Mouse (Mus musculus): Measurements from ENCODE around the gene Eif6. TPM values are rescaled to one million over a fixed set of nuclear protein-coding genes. Genes with fewer than 3 reads are reported as not detected.

Gene Eif6
- total RNA-seq, 1 experiment from 2014 or later = 38.9 TPM

DNA sequence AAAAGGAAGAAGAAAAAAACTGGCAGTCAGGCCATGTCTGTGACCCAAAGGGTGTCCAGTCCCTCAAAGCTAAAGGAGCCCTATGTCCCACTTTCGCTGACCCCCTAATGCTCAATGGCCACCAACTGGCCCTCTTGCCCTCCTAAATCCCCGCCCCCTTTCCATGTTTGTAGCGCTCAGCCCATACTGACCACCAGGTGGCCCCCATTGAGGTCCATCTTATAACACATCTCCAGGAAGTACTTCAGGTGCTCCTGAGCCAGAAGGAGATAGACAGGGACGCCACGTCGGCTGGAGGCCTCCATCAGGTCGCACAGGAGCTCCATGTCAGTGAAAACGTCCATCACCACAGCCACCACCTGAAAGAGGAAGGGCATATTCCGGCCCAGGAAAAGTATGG is 4.6 kb upstream of the Eif6 start:
- no peak for ATAC-seq (replicated peaks; ENCODE audit: insufficient number of reproducible peaks, low FRiP score, low TSS enrichment, poor library complexity, severe bottlenecking)

DNA sequence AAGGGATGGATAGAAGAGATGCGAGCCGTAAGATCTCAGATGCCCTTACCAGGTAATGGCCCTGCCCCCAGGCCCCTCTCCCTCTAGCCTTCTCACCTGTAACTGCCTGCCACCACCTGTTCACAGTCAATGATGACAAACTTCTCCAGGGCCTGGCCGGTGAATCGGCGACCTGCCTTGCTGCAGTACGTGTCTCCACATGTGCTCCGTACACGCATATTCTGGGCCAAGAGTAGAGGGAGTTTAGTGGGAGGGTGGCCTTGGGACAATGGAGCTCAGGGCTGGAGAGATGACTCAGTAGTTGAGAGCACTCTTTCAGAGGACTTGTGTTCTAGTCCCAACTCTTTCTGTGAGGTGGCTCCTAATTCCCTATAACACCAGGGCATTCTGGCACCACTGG is 4.1 kb upstream of the Eif6 start:
- no peak for ATAC-seq (replicated peaks; ENCODE audit: insufficient number of reproducible peaks, low FRiP score, low TSS enrichment, poor library complexity, severe bottlenecking)

DNA sequence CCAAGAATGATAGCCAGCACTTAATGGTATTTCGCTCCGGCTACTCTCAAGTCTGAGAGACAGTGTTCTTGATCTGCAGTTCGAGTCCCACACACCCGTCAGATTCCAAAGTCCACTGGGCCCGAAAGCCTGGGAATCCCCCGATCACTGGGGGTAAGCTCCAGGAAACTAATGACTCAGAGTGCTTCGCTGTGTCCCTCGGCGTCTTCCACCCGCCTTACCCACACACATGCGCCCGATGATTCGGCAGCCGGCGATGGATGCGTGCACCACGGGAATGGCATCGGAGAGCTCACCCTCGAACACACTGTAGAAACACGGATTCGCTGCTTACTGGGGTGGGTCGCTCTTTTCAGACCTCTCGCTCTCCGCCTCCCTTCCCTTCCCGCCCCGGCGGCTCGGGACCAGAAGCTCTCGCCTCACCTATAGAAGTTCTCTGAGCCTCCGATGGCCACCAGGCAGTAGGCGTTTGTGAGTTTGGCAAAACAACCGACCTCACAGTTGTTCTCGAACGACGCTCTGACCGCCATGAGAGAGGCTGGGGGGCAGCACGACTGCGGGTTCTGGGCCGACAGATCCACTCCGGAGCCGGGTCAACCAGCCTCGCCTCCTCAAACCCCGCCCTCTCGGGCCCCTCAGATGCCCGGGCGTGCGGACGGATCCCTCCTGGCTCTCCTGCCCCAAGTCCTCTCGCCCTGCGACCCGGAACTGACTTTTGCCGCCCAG is 658 bp downstream of the Eif6 start:
- no peak; the same call in 1 of the 2 replicates for ATAC-seq (replicated peaks; ENCODE audit: insufficient number of reproducible peaks, low FRiP score, low TSS enrichment, poor library complexity, severe bottlenecking)

DNA sequence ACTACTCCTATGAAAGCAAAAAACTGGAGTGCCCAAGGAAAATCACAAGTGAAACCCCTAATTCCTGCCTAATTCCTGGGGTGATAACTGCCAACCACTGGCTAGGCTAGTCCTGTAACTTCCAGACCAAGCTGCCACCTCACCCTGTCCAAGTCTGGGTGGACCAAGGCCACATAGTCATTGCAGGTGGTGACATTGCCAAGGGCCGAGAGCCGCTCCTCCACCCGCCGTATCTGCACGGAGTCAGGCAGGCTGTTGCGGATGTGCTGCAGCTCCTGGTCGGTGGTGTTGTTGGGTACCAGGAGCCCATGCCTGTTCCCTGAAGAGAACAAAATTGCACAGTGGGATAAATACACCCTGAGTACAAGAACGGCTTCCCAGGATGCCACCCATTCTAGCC is 3.0 kb downstream of the Eif6 start:
- no peak for ATAC-seq (replicated peaks; ENCODE audit: insufficient number of reproducible peaks, low FRiP score, low TSS enrichment, poor library complexity, severe bottlenecking)

GRCm38 (mm10) chr2:155820779-155821178 is 5.9 kb downstream of the Eif6 start:
- ATAC-seq (replicated peaks; ENCODE audit: insufficient number of reproducible peaks, low FRiP score, low TSS enrichment, poor library complexity, severe bottlenecking) = no peak

- ATAC-seq (replicated peaks; ENCODE audit: insufficient number of reproducible peaks, low FRiP score, low TSS enrichment, poor library complexity, severe bottlenecking) = peak; percentile 18; the same call in 1 of the 2 replicates
Observed at GRCm38 (mm10) chr2:155819449-155820251, 7.1 kb downstream of the Eif6 start.

DNA sequence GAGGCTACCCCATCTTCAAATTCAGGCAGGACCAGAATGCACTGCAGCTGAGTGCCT is 7.5 kb downstream of the Eif6 start, which contains the start of gene BC029722:
TSS of gene BC029722 (minus strand) at position 35 of the 57 bp plus-strand sequence.
- ATAC-seq (replicated peaks; ENCODE audit: insufficient number of reproducible peaks, low FRiP score, low TSS enrichment, poor library complexity, severe bottlenecking) = no peak

DNA sequence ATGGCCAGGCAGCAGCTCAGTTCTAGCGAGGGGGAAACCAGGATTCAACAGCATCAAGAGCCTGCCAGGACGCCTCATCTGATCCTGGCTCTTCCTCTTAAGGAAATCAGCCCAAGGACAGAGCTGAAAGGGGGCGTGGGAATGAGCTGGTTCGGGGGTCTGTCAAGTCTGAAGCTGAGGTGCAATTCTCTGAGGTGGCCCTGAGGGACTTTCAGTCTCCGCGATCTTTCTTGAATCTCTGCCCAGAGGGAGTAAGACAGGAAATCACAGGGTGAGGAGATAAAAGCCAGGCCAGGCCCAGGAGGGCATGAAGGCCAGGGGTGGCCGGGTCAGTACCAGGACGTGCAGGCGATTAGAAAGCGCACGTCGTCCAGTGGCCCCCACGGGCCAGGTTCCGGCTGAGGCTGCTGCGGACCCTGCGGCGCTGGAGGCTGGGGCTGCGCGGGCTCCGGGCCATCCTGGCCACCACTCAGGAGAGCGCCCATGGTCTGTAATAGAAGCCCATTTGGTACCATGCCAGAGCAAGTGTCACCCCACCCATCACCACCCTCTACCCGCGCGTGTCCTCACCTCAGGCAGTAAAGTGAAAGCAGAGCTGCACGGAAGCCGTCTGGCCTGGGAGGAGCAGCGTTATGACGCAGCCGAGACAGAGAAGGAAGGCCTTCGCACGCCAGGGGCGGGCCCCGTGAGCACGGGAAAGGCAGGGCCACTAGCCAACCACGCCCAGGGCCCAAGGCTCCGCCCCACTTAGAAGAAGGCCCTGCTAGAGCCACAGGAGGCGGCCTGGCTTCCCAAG is 7.9 kb downstream of the Eif6 start:
- peak; percentile 95 for ATAC-seq (replicated peaks; ENCODE audit: insufficient number of reproducible peaks, low FRiP score, low TSS enrichment, poor library complexity, severe bottlenecking)

- ATAC-seq (replicated peaks; ENCODE audit: insufficient number of reproducible peaks, low FRiP score, low TSS enrichment, poor library complexity, severe bottlenecking) = no peak
Observed at GRCm38 (mm10) chr2:155817301-155818245, 9.2 kb downstream of the Eif6 start.

DNA sequence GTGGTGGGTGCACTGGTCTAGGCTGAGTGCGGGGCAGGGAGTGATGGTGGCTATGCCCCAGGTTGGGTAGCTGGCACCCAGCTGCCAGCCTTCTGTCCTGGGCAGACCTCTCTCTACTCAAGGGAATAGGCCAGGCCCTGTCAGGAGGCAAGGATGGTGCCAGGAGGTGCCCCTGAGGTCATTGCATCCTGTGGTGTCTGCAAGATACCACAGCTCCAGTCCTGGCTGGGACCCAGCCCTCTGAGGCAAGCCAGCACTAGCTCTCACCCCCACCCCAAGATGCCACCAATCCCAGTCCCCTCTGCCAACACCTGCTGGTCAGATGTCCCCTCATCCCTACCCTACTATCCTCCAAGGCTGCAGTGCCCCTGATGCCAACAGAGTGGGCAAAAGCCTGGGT is 10.5 kb downstream of the Eif6 start:
- ATAC-seq (replicated peaks; ENCODE audit: insufficient number of reproducible peaks, low FRiP score, low TSS enrichment, poor library complexity, severe bottlenecking) = no peak

- no peak for ATAC-seq (replicated peaks; ENCODE audit: insufficient number of reproducible peaks, low FRiP score, low TSS enrichment, poor library complexity, severe bottlenecking)
Observed at GRCm38 (mm10) chr2:155814829-155815228, 11.9 kb downstream of the Eif6 start.

GRCm38 (mm10) chr2:155812637-155813036 is 14.1 kb downstream of the Eif6 start:
- no peak for ATAC-seq (replicated peaks; ENCODE audit: insufficient number of reproducible peaks, low FRiP score, low TSS enrichment, poor library complexity, severe bottlenecking)

DNA sequence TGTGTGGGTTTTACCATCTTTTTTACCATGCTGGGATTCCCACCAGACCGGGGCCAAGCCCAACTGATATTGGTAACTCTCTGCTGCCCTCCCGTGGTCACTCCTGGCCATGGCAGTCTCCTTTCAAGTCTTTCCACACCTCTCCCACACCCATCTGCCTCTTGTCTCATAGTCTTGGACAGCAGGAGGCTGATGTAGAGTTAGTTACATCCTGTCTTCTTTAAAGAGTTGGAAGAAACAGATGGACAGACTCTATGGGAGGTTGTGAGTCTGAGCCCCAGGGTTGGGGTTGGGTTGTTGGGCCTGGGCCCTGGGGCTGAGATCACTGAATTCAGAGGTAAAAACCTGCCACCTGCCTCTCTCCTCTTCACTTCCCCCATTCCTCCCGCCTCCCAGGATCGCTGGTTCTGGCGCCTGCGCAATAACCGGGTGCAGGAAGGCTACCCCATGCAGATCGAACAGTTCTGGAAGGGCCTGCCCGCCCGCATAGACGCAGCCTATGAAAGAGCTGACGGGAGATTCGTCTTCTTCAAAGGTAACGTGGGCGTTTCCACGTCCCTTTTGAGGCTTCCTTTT is 14.8 kb downstream of the Eif6 start:
- peak; percentile 62; the same call in 1 of the 2 replicates for ATAC-seq (replicated peaks; ENCODE audit: insufficient number of reproducible peaks, low FRiP score, low TSS enrichment, poor library complexity, severe bottlenecking)

DNA sequence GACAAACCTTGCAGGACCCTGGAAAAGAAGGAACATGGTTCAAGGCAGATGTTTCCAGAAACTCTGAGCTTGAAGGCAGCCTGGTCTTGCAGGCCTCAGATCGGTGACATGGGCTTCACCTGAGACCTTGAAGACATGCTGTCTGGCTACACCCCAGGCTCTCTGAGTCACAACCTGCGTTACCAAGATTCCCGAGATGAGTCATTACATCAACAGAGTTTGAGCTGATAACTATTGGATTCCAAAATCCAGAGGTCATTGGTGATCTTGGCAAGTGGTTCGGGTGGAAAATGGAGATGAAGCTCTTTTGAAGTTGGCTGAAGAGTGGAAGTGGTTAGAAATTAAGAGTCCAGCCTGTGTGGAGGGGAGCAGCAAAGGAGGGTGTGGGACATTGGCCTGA is 17.1 kb downstream of the Eif6 start:
- no peak for ATAC-seq (replicated peaks; ENCODE audit: insufficient number of reproducible peaks, low FRiP score, low TSS enrichment, poor library complexity, severe bottlenecking)

DNA sequence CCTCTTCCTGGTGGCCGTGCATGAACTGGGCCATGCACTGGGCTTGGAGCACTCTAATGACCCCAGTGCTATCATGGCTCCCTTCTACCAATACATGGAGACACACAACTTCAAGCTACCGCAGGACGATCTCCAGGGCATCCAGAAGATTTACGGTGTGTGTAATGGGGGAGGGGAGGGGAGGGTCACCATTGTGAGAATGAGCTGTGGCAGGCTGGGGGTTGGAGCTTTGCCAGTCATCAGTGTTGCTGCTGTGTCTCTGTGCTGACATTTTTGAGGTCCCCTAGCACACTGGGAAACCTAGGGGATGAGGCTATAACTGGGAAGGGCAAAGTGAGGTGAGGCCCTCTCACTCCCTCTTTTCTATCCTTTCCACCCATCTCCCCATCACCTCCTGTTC is 19.3 kb downstream of the Eif6 start:
- no peak for ATAC-seq (replicated peaks; ENCODE audit: insufficient number of reproducible peaks, low FRiP score, low TSS enrichment, poor library complexity, severe bottlenecking)

DNA sequence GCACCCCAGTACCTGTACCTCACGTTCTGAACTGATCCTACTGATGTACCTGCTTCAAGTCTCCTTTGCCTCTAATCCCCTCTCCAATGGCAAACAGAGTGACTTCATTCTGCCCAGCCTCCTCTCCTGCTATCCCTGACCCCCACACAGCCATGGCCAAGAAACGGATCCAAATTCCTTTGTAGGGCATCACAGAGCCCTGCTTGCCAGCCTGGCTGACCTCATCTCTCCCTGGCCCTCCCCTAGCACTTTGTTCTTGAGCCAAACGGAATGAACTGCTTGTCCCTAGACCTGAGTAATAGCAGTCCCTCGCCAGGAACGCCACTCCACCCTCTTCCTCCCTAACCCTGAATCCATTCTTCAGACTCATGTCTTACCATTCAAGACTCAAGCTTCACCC is 20.2 kb downstream of the Eif6 start:
- ATAC-seq (replicated peaks; ENCODE audit: insufficient number of reproducible peaks, low FRiP score, low TSS enrichment, poor library complexity, severe bottlenecking) = no peak

DNA sequence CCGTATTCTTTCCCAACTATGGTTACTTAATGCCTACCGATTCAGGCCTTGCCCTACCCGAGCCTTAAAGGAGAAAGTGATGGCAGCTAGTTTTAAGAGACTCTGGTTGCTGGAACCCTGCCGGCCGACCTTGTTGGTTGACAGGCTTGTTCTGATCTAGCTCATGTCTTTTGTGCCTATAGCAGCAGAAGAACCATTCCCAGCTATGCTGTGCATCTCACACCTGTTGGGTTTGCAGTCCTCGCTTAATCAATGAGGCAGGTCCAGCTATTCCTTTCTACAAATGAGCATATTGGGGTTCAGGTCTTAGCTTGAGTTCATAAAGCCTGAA is 20.8 kb downstream of the Eif6 start:
- ATAC-seq (replicated peaks; ENCODE audit: insufficient number of reproducible peaks, low FRiP score, low TSS enrichment, poor library complexity, severe bottlenecking) = no peak

- ATAC-seq (replicated peaks; ENCODE audit: insufficient number of reproducible peaks, low FRiP score, low TSS enrichment, poor library complexity, severe bottlenecking) = no peak
Observed at GRCm38 (mm10) chr2:155805231-155805924, 21.3 kb downstream of the Eif6 start.

All from monocyte, adult 5-6 weeks (primary cell).